Mouse (Mus musculus) heart, postnatal 0 days (tissue): ENCODE data around the gene Neu2. TPM values are rescaled to one million over a fixed set of nuclear protein-coding genes. Genes with fewer than 3 reads are reported as not detected.

Experiments used
- ATAC-seq: fragments of 200-750 bp; cut with Nextera tagmentation; 2 replicates; pipeline ENCODE4 v1.8.0; 2017; ENCODE audit warnings: low read depth, moderate number of reproducible peaks, moderate library complexity; ENCODE audit not compliant: insufficient read depth
- DNase-seq: peaks from one replicate; pipeline ENCODE4 v3.0.0-alpha.2; 2016; ENCODE audit warnings: low spot score
- H3K27ac ChIP-seq: fragments of 300-500 bp; sonication (generic); 2 replicates; pipeline ENCODE4 v1.5.1; 2014; ENCODE audit warnings: low read depth, mild to moderate bottlenecking
- H3K27me3 ChIP-seq: fragments of 300-500 bp; sonication (generic); 2 replicates; pipeline ENCODE4 v1.6.1; 2014; ENCODE audit warnings: low read length, mixed read lengths; ENCODE audit not compliant: control insufficient read depth, insufficient read depth
- H3K36me3 ChIP-seq: fragments of 300-500 bp; sonication (generic); replicated peaks from 2 replicates; pipeline ENCODE4 v1.6.1; 2014; ENCODE audit warnings: low read length, mixed read lengths; ENCODE audit not compliant: control insufficient read depth, insufficient read depth
- H3K4me1 ChIP-seq: fragments of 300-500 bp; sonication (generic); 2 replicates; pipeline ENCODE4 v1.6.1; 2014; ENCODE audit warnings: antibody characterized with exemption; ENCODE audit not compliant: control insufficient read depth, insufficient read depth
- H3K4me2 ChIP-seq: fragments of 300-500 bp; sonication (generic); 2 replicates; pipeline ENCODE4 v1.6.1; 2014; ENCODE audit warnings: low read depth, mild to moderate bottlenecking, low read length, moderate library complexity
- H3K4me3 ChIP-seq: fragments of 300-500 bp; sonication (generic); 2 replicates; pipeline ENCODE4 v1.5.1; 2014; ENCODE audit warnings: low read depth, low read length
- H3K9ac ChIP-seq: fragments of 300-500 bp; sonication (generic); replicated peaks from 2 replicates; pipeline ENCODE4 v1.6.1; 2014; ENCODE audit warnings: low read depth, low read length, mixed read lengths
- H3K9me3 ChIP-seq: fragments of 300-500 bp; sonication (generic); replicated peaks from 2 replicates; pipeline ENCODE4 v1.6.1; 2016; ENCODE audit warnings: low read length; ENCODE audit not compliant: control insufficient read depth
- CTCF ChIP-seq: IDR thresholded peaks from 2 replicates; pipeline ENCODE4 v1.5.1; 2016; ENCODE audit warnings: antibody characterized with exemption, control low read depth, low read depth
- EP300 ChIP-seq: IDR thresholded peaks from 2 replicates; pipeline ENCODE4 v1.6.1; 2016; ENCODE audit warnings: antibody characterized with exemption, low read depth
- WGBS: fragments of 180-500 bp; shearing (Covaris S2); extraction: QIAGEN DNeasy Blood & Tissue Kit; methylation state at CpG from one replicate; pipeline ENCODE4 v1.1.7; 2014; 5-methylcytosine and 5-hydroxymethylcytosine counted together
- polyA plus RNA-seq: library from polyadenylated mRNA; unstranded; fragments of >200 nt; fragmentation: Nextera tagmentation; extraction: Ambion mirVana; gene quantifications from 2 replicates; pipeline ENCODE4 v1.2.1, GENCODE M21; 2015
- total RNA-seq: library from RNA; depleted of rRNA; stranded (reverse); fragments of >200 nt; gene quantifications from 2 replicates; pipeline ENCODE4 v1.2.3, GENCODE M21; 2014; ENCODE audit warnings: low replicate concordance

The Neu2 gene
- total and polyA plus RNA-seq, 2 experiments from 2014 or later: not detected

GRCm38 (mm10) chr1:87589162-87589561 lies 79.5 kb downstream of the Neu2 start:
- Histone ChIP-seq H3K27ac (no peak overlapping the region), H3K36me3 (no peaks in the 10 kb centered on the region), H3K9ac (no peak overlapping the region), H3K9me3 (no peaks in the 10 kb centered on the region), H3K4me2 (no peak overlapping the region), H3K4me1 (no peaks in the 10 kb centered on the region), H3K27me3 (no peaks in the 10 kb centered on the region), H3K4me3 (no peak overlapping the region)
- DNase-seq (no peak), ATAC-seq (no peak)
- TF ChIP-seq EP300 (no peak), CTCF (no peak)
- WGBS: 75% methylated on average over 7 of the region's 7 CpGs

DNA sequence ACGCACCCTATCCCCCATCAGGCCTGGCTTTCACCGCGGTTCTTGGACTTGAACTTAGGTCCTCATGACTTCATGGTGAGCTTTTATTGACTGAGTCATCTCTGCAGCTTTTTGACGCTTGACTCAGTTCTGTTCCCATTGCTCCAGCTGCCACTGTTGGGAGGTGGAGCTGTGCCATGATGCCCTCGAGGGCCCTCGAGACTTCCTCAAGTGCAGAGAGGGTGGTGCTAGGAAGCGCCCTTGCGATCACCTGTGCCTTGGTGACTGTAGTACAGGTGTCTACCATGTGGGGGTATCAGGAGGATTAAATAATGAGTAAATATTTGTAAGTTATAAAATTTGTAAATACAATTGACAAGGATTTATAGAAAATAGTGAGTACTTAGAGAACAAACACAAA lies 80.3 kb downstream of the Neu2 start:
- Histone ChIP-seq H3K4me1 (no peaks in the 10 kb centered on the region), H3K4me3 (no peak overlapping the region)
- TF ChIP-seq CTCF (no peak), EP300 (no peak)

DNA sequence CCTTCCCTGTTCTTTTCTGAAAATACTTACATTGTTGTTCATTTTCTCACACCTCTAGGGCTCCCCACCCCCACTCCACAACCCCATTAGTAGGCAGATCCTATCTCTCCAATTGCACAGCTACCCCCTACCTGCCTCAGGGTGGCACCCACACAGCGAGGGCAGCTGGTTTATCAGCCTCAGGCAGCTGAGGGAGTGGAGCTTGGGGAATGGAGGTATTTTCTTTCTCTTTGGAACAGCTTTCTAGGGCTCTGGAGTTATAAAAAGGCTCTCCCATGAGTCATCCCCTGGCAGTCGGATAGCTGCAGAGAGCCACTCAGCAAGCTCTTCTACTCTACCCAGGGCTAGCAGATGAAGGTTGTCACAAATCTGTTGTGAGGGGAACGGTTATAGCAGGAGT lies 84.6 kb downstream of the Neu2 start:
- Histone ChIP-seq H3K36me3 (no peaks in the 10 kb centered on the region), H3K4me3 (no peak overlapping the region), H3K9me3 (no peaks in the 10 kb centered on the region), H3K4me2 (no peak overlapping the region), H3K27ac (no peak overlapping the region), H3K9ac (no peak overlapping the region), H3K4me1 (no peaks in the 10 kb centered on the region), H3K27me3 (no peaks in the 10 kb centered on the region)
- no peak for TF ChIP-seq EP300
- no peak for TF ChIP-seq CTCF
- 19% methylated on average over 3 of the region's 3 CpGs for WGBS
- ATAC-seq (peak; percentile 63), DNase-seq (peak; percentile 41)

More for the DNA sequence above, 80.3 kb downstream of the Neu2 start:
- no peak overlapping the region for H3K27ac ChIP-seq
- no peak overlapping the region for H3K9ac ChIP-seq
- H3K4me2 ChIP-seq: no peak overlapping the region
- ATAC-seq (no peak), DNase-seq (no peak)
- no peaks in the 10 kb centered on the region for H3K9me3 ChIP-seq
- no peaks in the 10 kb centered on the region for H3K36me3 ChIP-seq
- no peaks in the 10 kb centered on the region for H3K27me3 ChIP-seq
- WGBS: 83% methylated on average over 8 of the region's 8 CpGs

- H3K4me2 ChIP-seq: no peak overlapping the region
- H3K9ac ChIP-seq: no peak overlapping the region
- no peak overlapping the region for H3K4me3 ChIP-seq
- no peak overlapping the region; the same call in 1 of the 2 replicates for H3K27ac ChIP-seq
- no peak for ATAC-seq
- no peaks in the 10 kb centered on the region for H3K36me3 ChIP-seq
- no peaks in the 10 kb centered on the region for H3K27me3 ChIP-seq
- TF ChIP-seq CTCF (no peak), EP300 (no peak)
- no peaks in the 10 kb centered on the region for H3K9me3 ChIP-seq
- WGBS: 88% methylated on average over 10 of the region's 10 CpGs
- DNase-seq: no peak
- no peaks in the 10 kb centered on the region for H3K4me1 ChIP-seq
Measured at GRCm38 (mm10) chr1:87594671-87595070, 85.0 kb downstream of the Neu2 start.

DNA sequence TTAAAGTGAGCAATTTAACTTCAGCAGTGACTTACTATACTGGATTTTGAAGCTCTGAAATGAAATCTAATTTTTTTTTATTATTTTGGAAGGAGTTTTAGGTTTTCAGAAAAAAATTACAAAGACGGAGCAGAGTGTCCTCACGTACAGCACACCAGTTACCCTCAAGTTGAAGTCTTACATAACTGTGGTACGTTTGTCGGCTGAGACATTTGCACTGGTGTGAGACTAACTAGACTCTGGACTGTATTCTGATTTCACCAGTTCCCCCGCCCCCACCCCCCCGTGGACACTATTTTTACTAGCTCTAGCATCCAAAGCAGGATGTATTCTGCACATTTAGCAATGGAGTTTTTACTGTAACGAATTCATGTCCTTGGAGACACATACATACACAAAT lies 90.8 kb downstream of the Neu2 start:
- ATAC-seq (no peak), DNase-seq (no peak)
- Histone ChIP-seq H3K9me3 (no peaks in the 10 kb centered on the region), H3K36me3 (no peaks in the 10 kb centered on the region), H3K9ac (no peak overlapping the region), H3K4me2 (no peak overlapping the region), H3K27ac (no peak overlapping the region), H3K4me1 (no peaks in the 10 kb centered on the region), H3K27me3 (no peaks in the 10 kb centered on the region), H3K4me3 (no peak overlapping the region)
- 61% methylated on average over 7 of the region's 7 CpGs for WGBS
- no peak for TF ChIP-seq CTCF
- no peak for TF ChIP-seq EP300

DNA sequence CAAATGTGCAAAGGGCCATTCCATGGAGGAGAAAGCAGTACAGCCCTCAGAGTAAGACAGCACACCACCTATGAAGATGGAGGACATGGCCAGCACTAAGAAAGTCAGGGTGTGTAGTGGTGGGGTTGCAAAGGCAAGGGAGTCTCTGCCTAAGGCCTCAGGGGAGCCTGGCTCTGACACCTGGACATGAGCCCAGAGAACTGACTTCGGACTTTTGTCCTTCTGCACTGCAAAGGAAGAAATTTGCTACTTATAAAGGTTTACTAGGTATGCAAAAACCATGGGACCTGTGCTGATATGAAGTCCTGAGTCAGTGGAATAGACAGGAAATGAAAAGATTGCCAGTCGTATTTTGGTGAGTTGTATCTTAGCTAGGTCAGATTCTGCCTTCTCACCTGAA lies 92.1 kb downstream of the Neu2 start:
- ATAC-seq: no peak

More for the DNA sequence above, 92.1 kb downstream of the Neu2 start:
- Histone ChIP-seq H3K4me3 (no peak overlapping the region), H3K9ac (no peak overlapping the region), H3K4me1 (no peaks in the 10 kb centered on the region), H3K27ac (no peak overlapping the region), H3K36me3 (no peaks in the 10 kb centered on the region), H3K27me3 (no peaks in the 10 kb centered on the region), H3K4me2 (no peak overlapping the region), H3K9me3 (no peaks in the 10 kb centered on the region)
- DNase-seq: no peak
- 59% methylated on average over 2 of the region's 2 CpGs for WGBS
- TF ChIP-seq EP300: no peak
- no peak for TF ChIP-seq CTCF
